Mouse (Mus musculus): Measurements from ENCODE around the gene Ppard.

Gene Ppard

GRCm38 (mm10) chr17:28332113-28332914 is 99.8 kb downstream of the Ppard start:
- in situ Hi-C loops (cut with MboI; ENCODE audit: low sequenced_read_pairs), result no loop called here

- in situ Hi-C loops (cut with MboI; ENCODE audit: low sequenced_read_pairs), result no loop called here
Observed at GRCm38 (mm10) chr17:28332915-28333546, 100.5 kb downstream of the Ppard start.

- in situ Hi-C loops (cut with MboI; ENCODE audit: low sequenced_read_pairs), result no loop called here
Observed at GRCm38 (mm10) chr17:28335267-28335666, 102.8 kb downstream of the Ppard start.

GRCm38 (mm10) chr17:28337547-28337946 is 105.0 kb downstream of the Ppard start:
- in situ Hi-C loops (cut with MboI; ENCODE audit: low sequenced_read_pairs), result no loop called here

GRCm38 (mm10) chr17:28340578-28340977 is 108.1 kb downstream of the Ppard start:
- in situ Hi-C loops (cut with MboI; ENCODE audit: low sequenced_read_pairs), result no loop called here

- in situ Hi-C loops (cut with MboI; ENCODE audit: low sequenced_read_pairs), result no loop called here
Observed at GRCm38 (mm10) chr17:28341091-28341490, 108.6 kb downstream of the Ppard start.

- in situ Hi-C loops (cut with MboI; ENCODE audit: low sequenced_read_pairs), result no loop called here
Observed at GRCm38 (mm10) chr17:28344050-28344607, 111.6 kb downstream of the Ppard start.

GRCm38 (mm10) chr17:28344670-28345069 is 112.2 kb downstream of the Ppard start:
- in situ Hi-C loops (cut with MboI; ENCODE audit: low sequenced_read_pairs), result no loop called here

- in situ Hi-C loops (cut with MboI; ENCODE audit: low sequenced_read_pairs), result no loop called here
Observed at GRCm38 (mm10) chr17:28345271-28345721, 112.8 kb downstream of the Ppard start.

GRCm38 (mm10) chr17:28345882-28346281 is 113.4 kb downstream of the Ppard start:
- in situ Hi-C loops (cut with MboI; ENCODE audit: low sequenced_read_pairs), result no loop called here

GRCm38 (mm10) chr17:28347327-28347726 is 114.8 kb downstream of the Ppard start:
- in situ Hi-C loops (cut with MboI; ENCODE audit: low sequenced_read_pairs), result no loop called here

- in situ Hi-C loops (cut with MboI; ENCODE audit: low sequenced_read_pairs), result no loop called here
Observed at GRCm38 (mm10) chr17:28348211-28348610, 115.7 kb downstream of the Ppard start.

GRCm38 (mm10) chr17:28349264-28349880 is 116.9 kb downstream of the Ppard start:
- in situ Hi-C loops (cut with MboI; ENCODE audit: low sequenced_read_pairs), result no loop called here

- in situ Hi-C loops (cut with MboI; ENCODE audit: low sequenced_read_pairs), result no loop called here
Observed at GRCm38 (mm10) chr17:28349901-28350465, 117.5 kb downstream of the Ppard start.

GRCm38 (mm10) chr17:28350466-28351352 is 118.2 kb downstream of the Ppard start, which contains the start of gene Tead3:
Tead3 (minus strand) TSS chr17:28350817.
- in situ Hi-C loops (cut with MboI; ENCODE audit: low sequenced_read_pairs), result no loop called here

Measured in CH12F3 (cell line).